Comparison of ENCODE assay signal across 15 mouse cellular contexts in the genomic region with DNA sequence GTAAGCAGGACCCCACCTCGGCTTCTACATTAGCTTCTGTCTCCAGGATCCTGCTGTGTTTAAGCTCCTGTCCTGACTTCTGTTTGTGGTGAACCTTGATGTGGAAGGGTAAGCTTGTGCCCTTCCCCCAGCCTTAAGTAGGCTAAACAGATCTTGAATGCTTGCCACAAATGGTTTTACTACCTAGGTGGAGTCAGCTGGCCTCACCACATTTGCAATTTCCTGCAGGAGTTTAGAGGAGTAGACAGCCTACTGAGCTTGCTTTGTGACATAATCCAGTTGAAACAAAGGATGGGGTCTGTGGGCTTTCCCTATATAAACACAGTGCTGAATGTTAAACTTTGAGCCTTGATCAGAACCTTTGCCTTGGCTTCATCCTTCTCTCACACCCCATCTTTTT.
DNase-seq lines count a peak whose midpoint lies in the region; ATAC-seq and TF ChIP-seq lines count a peak whose summit lies in the region.
"Had no signal": no experiment of that assay in that cellular context is flagged by ENCODE, and none has a peak within 500 bp of the region (broad histone marks: within the 10 kb centered on the region; RNA-seq: fewer than 3 reads in every experiment).

No protein-coding gene starts in this region.

- no peaks in the 10 kb centered on the region for H3K27me3 ChIP-seq in ES-Bruce4 (ENCODE audit: control insufficient read depth, insufficient read depth, low read length, poor library complexity, severe bottlenecking)
- no peaks in the 10 kb centered on the region for H3K27me3 ChIP-seq in splenic B cell, adult 2 months (ENCODE audit: control insufficient read depth, insufficient read depth, low read length, poor library complexity, severe bottlenecking)
- H3K27me3 ChIP-seq: embryonic facial prominence, embryonic 13.5 days; forebrain, embryonic 13.5 days had no signal

- no peak overlapping the region for H3K9ac ChIP-seq in ES-Bruce4 (ENCODE audit: low read depth, poor library complexity, severe bottlenecking)
- H3K9ac ChIP-seq: embryonic facial prominence, embryonic 13.5 days; forebrain, embryonic 13.5 days had no signal

- H3K4me1 ChIP-seq in ES-Bruce4 (ENCODE audit: control insufficient read depth, insufficient read depth, low read length) = peaks cover 6% of the 10 kb centered on the region
- H3K4me1 ChIP-seq: forebrain, embryonic 13.5 days had no signal

- H3K9me3 ChIP-seq in ES-Bruce4 (replicated peaks; ENCODE audit: control insufficient read depth, insufficient read depth, low read length, poor library complexity, severe bottlenecking) = no peaks in the 10 kb centered on the region
- H3K9me3 ChIP-seq: embryonic facial prominence, embryonic 13.5 days; forebrain, embryonic 13.5 days had no signal

- H3K36me3 ChIP-seq in ES-Bruce4 (ENCODE audit: control insufficient read depth, insufficient read depth, low read length, poor library complexity, severe bottlenecking) = no peaks in the 10 kb centered on the region
- H3K36me3 ChIP-seq in splenic B cell, adult 2 months (ENCODE audit: control insufficient read depth, insufficient read depth, low read length, poor library complexity, severe bottlenecking) = no peaks in the 10 kb centered on the region
- H3K36me3 ChIP-seq: embryonic facial prominence, embryonic 13.5 days had no signal

- TF ChIP-seq EP300 in ES-Bruce4 (IDR thresholded peaks at IDR 0.05; ENCODE audit: insufficient read depth, low read depth, low read length) = no peak

- H3K27ac ChIP-seq in ES-Bruce4 (ENCODE audit: insufficient read depth, low read length) = peak overlapping the region; percentile 58
- H3K27ac ChIP-seq: embryonic facial prominence, embryonic 13.5 days; forebrain, embryonic 13.5 days; layer of hippocampus, adult 2 months; macrophage had no signal

- no peak for TF ChIP-seq CTCF in ES-Bruce4 (IDR thresholded peaks at IDR 0.05; ENCODE audit: low read depth, low read length)

- DNase-seq in CD4-positive, CD25-positive, alpha-beta regulatory T cell, adult 2 months (ENCODE audit: low read depth, low spot score) = peak; percentile 49
- peak; percentile 32 for DNase-seq in splenic B cell, adult 2 months (ENCODE audit: low read depth, low spot score)
- DNase-seq in layer of hippocampus, adult 9-10 months (ENCODE audit: low spot score) = no peak
- DNase-seq in gastrocnemius, postnatal 36 days = no peak
- no peak for DNase-seq in cerebellum, postnatal 25 days
- DNase-seq: adrenal gland, adult 2 months; cerebellum, postnatal 10 days had no signal

- no peak overlapping the region for H3K4me3 ChIP-seq in ES-Bruce4 (ENCODE audit: low read depth, low read length)
- H3K4me3 ChIP-seq: embryonic facial prominence, embryonic 13.5 days; forebrain, embryonic 13.5 days; layer of hippocampus, adult 2 months had no signal

- peak; percentile 59 to 66 for ATAC-seq in hematopoietic stem cell, adult 5-6 weeks (replicated peaks in 1 of 2; ENCODE audit: insufficient read depth in 1 of 2, low FRiP score in 2 of 2, low TSS enrichment in 1 of 2, low read depth in 1 of 2, poor library complexity in 2 of 2, severe bottlenecking in 2 of 2)
- ATAC-seq: forebrain, embryonic 13.5 days; hindbrain, embryonic 16.5 days; midbrain, embryonic 16.5 days had no signal

- TF ChIP-seq POLR2A in ES-Bruce4 (IDR thresholded peaks at IDR 0.05; ENCODE audit: insufficient read depth, low read length) = no peak

- intact Hi-C loops in gastrocnemius, postnatal 36 days (cut with DNase I) = no loop called here

Comparison
In these comparisons a context has a peak if more than half of its experiments do, and no peak if none do; other contexts are left out.
1. DNase-seq: peak in CD4-positive, CD25-positive, alpha-beta regulatory T cell, adult 2 months (single experiment) and splenic B cell, adult 2 months (single experiment); none in layer of hippocampus, adult 9-10 months (single experiment), gastrocnemius, postnatal 36 days (0 of 2) and cerebellum, postnatal 25 days (0 of 2).